Mouse (Mus musculus): Measurements from ENCODE around the gene Cntfr.

DNA sequence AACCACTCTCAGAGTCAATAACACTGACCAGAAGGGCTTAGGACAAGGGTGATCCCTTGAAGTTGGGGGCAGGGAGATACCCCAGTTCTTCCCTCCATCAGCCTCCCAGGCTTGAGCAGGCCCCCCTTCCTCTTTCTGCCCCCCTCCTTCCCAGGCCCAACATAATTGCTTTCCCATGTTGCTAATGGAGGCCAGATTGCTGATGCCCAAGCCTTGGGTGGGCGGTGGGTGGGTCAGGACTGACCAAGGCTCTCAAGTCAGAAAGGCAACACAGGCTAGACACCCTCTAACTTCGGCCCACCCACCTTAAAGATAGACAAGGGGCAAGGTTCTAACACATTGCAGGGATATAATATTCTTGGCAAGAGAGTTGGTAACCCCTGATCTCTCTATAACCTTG lies 41.4 kb downstream of the Cntfr start:
- TF ChIP-seq CTCF (IDR thresholded peaks at IDR 0.05; ENCODE audit: low read depth, low read length): no peak
- TF ChIP-seq TAL1 (conservative IDR thresholded peaks at IDR 0.05; ENCODE audit: low read depth, low read length): no peak
- no peak for TF ChIP-seq GATA1 (IDR thresholded peaks at IDR 0.05; ENCODE audit: borderline replicate concordance, low read length)
- TF ChIP-seq GATA2 (IDR thresholded peaks at IDR 0.05; ENCODE audit: borderline replicate concordance, low read depth, low read length): no peak
- no peak for TF ChIP-seq POLR2AphosphoS5 (IDR thresholded peaks at IDR 0.05; ENCODE audit: insufficient replicate concordance, low read depth, low read length)
